Mouse (Mus musculus): ENCODE measurements around the gene Ttll11. TPM values are rescaled to one million over a fixed set of nuclear protein-coding genes. Genes with fewer than 3 reads are reported as not detected.

Gene Ttll11
- 0.33 and 0.46 TPM in 2 replicates for polyA plus RNA-seq (2012; rRNA removed)

DNA sequence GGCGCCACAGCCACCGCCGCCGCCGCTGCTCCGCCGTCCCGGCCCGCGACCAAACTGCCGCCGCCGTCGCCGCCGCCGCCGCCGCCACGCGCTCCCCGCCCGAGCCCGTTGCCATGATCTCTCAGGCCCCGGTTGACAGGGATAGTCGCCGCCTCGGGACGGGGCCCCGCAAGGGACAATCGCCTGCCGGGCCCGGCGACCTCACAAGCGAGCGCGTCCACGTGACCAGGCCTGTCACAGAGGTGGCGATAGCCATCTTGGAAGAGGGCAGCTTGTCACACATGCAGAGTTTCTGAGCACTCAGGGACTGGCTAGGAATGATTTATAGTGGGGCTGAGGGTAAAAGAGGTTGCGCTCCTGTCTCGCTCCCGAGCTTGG, at the start of gene Ttll11:
TSS of gene Ttll11 (minus strand) at position 270 of the 378 bp plus-strand sequence.
- Histone ChIP-seq H3K4me1 (replicated peaks; ENCODE audit: control insufficient read depth, insufficient read depth, low read length) (peaks cover 18% of the 10 kb centered on the region), H3K36me3 (ENCODE audit: control insufficient read depth, insufficient read depth, low read length) (no peaks in the 10 kb centered on the region), H3K27ac (ENCODE audit: control insufficient read depth, insufficient read depth, low read length) (no peak within 1 kb of the TSS), H3K4me3 (ENCODE audit: control insufficient read depth, insufficient read depth, low read length) (peak within 1 kb of the TSS; percentile 73), H3K27me3 (ENCODE audit: control insufficient read depth, insufficient read depth, low read length) (no peaks in the 10 kb centered on the region; the same call in 1 of the 2 replicates)
- TF ChIP-seq CTCF (IDR thresholded peaks at IDR 0.05; ENCODE audit: borderline replicate concordance, control insufficient read depth, extremely low read depth, insufficient read depth, low read length, poor library complexity), result no peak
- peak; percentile 87 for DNase-seq
- under 1% methylated on average over 42 of the region's 42 CpGs for WGBS

DNA sequence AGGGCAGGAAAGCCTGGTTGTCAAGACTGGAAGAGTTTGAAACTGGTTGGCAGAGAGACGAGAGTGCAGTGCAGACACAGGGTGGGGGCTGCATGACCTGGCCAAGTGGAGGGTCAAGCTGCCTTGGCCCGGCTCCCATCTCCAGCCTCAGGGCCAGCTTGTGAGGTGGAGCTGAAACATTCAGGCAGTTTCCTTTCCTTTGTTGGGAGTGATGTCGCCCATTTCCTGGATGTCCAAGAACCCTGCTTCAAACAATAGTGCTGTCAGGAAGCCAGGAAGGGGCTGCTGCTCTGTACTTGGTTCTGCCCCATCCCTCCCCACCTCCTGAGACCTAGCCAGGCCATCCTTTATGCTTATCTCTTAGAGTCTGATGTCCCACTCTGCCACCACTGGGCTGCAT, 43.6 kb upstream of the Ttll11 start:
- Histone ChIP-seq H3K4me1 (replicated peaks; ENCODE audit: control insufficient read depth, insufficient read depth, low read length) (no peaks in the 10 kb centered on the region; the same call in 1 of the 2 replicates), H3K27me3 (ENCODE audit: control insufficient read depth, insufficient read depth, low read length) (no peaks in the 10 kb centered on the region), H3K27ac (ENCODE audit: control insufficient read depth, insufficient read depth, low read length) (no peak overlapping the region), H3K36me3 (ENCODE audit: control insufficient read depth, insufficient read depth, low read length) (no peaks in the 10 kb centered on the region), H3K4me3 (ENCODE audit: control insufficient read depth, insufficient read depth, low read length) (no peak overlapping the region)
- TF ChIP-seq POLR2A (IDR thresholded peaks at IDR 0.05; ENCODE audit: control insufficient read depth, extremely low read depth, insufficient read depth, low read length, poor library complexity) (no peak), CTCF (IDR thresholded peaks at IDR 0.05; ENCODE audit: borderline replicate concordance, control insufficient read depth, extremely low read depth, insufficient read depth, low read length, poor library complexity) (no peak)
- no peak for DNase-seq
- WGBS, result 94% methylated on average over 3 of the region's 3 CpGs

DNA sequence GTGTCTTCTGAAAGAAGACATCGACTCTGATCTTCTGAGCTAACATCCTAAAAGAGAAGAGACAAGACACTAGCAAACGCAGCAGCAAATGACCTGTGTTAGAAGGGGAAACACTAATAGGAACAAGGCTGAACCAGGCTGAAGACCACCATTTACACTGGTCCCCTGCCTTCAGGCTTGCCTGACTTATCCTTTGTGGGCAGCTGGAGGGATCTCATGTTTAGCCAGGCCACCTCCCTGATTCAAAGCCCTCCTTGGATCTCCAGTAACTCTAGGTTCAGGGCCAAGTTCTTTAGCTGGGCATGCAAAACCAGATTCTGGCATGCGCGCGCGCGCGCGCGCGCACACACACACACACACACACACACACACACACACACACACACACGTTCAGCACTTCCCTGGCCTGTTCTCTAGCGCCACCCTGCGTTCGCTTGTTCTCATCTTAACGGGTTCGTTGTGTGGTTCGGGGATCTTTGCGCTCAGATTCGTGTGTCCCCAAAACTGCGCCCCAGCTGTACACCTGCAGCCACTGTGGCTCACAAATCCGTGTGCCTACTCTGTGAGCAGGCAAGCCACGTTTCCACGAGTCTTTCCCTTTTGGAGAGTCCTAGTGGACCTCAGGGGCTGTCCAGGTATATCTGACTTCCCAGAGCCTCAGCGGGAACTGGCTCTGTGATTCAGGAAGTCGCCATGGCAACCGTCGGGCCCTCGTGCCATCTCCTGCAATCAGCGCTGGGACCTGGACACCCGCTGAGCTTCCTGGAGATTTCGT, 41.9 kb upstream of the Ttll11 start:
- Histone ChIP-seq H3K27me3 (ENCODE audit: control insufficient read depth, insufficient read depth, low read length) (no peaks in the 10 kb centered on the region), H3K4me3 (ENCODE audit: control insufficient read depth, insufficient read depth, low read length) (no peak overlapping the region), H3K4me1 (replicated peaks; ENCODE audit: control insufficient read depth, insufficient read depth, low read length) (no peaks in the 10 kb centered on the region; the same call in 1 of the 2 replicates), H3K36me3 (ENCODE audit: control insufficient read depth, insufficient read depth, low read length) (no peaks in the 10 kb centered on the region), H3K27ac (ENCODE audit: control insufficient read depth, insufficient read depth, low read length) (no peak overlapping the region)
- no peak for TF ChIP-seq POLR2A (IDR thresholded peaks at IDR 0.05; ENCODE audit: control insufficient read depth, extremely low read depth, insufficient read depth, low read length, poor library complexity)
- TF ChIP-seq CTCF (IDR thresholded peaks at IDR 0.05; ENCODE audit: borderline replicate concordance, control insufficient read depth, extremely low read depth, insufficient read depth, low read length, poor library complexity), result no peak
- DNase-seq, result peak; percentile 44
- 15% methylated on average over 32 of the region's 32 CpGs for WGBS

DNA sequence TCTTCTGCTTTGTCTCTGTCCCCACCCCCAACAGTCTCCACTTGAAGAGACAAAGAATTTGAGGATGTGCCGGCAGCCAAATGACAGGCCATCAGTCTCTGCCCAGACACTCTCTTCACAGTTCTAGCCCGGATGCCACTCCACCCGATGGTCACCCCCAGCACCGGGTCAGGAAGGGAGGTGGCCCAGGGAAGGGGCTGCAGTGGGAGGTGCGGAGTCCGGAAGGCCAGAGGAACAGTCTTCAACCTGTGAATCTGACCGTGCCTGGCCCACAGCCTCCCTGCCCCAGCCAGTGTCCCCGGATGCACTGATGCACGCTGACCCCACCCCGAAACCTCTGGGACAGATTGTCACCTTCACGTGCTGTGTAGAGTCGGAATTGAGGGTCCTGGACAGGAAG, 33.3 kb upstream of the Ttll11 start:
- DNase-seq, result no peak
- Histone ChIP-seq H3K27me3 (ENCODE audit: control insufficient read depth, insufficient read depth, low read length) (peaks cover 7% of the 10 kb centered on the region; the same call in 1 of the 2 replicates), H3K4me1 (replicated peaks; ENCODE audit: control insufficient read depth, insufficient read depth, low read length) (no peaks in the 10 kb centered on the region), H3K36me3 (ENCODE audit: control insufficient read depth, insufficient read depth, low read length) (no peaks in the 10 kb centered on the region), H3K27ac (ENCODE audit: control insufficient read depth, insufficient read depth, low read length) (no peak overlapping the region), H3K4me3 (ENCODE audit: control insufficient read depth, insufficient read depth, low read length) (no peak overlapping the region)
- no peak for TF ChIP-seq POLR2A (IDR thresholded peaks at IDR 0.05; ENCODE audit: control insufficient read depth, extremely low read depth, insufficient read depth, low read length, poor library complexity)
- TF ChIP-seq CTCF (IDR thresholded peaks at IDR 0.05; ENCODE audit: borderline replicate concordance, control insufficient read depth, extremely low read depth, insufficient read depth, low read length, poor library complexity), result no peak
- WGBS, result 72% methylated on average over 12 of the region's 12 CpGs

- Histone ChIP-seq H3K4me1 (replicated peaks; ENCODE audit: control insufficient read depth, insufficient read depth, low read length) (no peaks in the 10 kb centered on the region), H3K27me3 (ENCODE audit: control insufficient read depth, insufficient read depth, low read length) (peaks cover 7% of the 10 kb centered on the region; the same call in 1 of the 2 replicates), H3K27ac (ENCODE audit: control insufficient read depth, insufficient read depth, low read length) (no peak overlapping the region), H3K36me3 (ENCODE audit: control insufficient read depth, insufficient read depth, low read length) (no peaks in the 10 kb centered on the region), H3K4me3 (ENCODE audit: control insufficient read depth, insufficient read depth, low read length) (no peak overlapping the region)
- DNase-seq, result no peak
- WGBS, result 2% methylated on average over 44 of the region's 44 CpGs
- TF ChIP-seq CTCF (IDR thresholded peaks at IDR 0.05; ENCODE audit: borderline replicate concordance, control insufficient read depth, extremely low read depth, insufficient read depth, low read length, poor library complexity) (no peak), POLR2A (IDR thresholded peaks at IDR 0.05; ENCODE audit: control insufficient read depth, extremely low read depth, insufficient read depth, low read length, poor library complexity) (no peak)
Measured at GRCm38 (mm10) chr2:36011331-36011825, 31.7 kb upstream of the Ttll11 start.

DNA sequence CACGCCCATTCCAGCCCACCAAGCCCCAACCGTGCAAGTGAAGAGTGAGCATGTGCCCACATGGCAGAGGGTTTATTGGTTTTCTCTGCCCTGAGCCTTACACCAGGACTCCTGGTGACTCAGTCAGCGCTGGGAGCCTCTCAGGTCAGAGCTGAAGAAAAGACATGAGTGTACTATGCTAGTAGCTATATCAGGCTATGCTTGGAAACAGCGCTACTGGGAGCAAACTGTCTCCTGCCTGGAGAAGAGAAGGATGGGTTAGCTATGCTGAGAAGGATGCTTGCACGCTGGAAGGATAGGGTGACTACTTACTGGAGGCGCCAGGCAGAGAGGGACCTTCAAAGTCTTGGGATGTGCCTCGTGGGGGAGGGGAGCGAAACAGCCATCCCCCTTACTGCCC, 30.9 kb upstream of the Ttll11 start:
- peaks cover 7% of the 10 kb centered on the region; the same call in 1 of the 2 replicates for H3K27me3 ChIP-seq (ENCODE audit: control insufficient read depth, insufficient read depth, low read length)
- H3K4me3 ChIP-seq (ENCODE audit: control insufficient read depth, insufficient read depth, low read length), result no peak overlapping the region
- WGBS, result 80% methylated on average over 8 of the region's 8 CpGs
- no peak overlapping the region for H3K27ac ChIP-seq (ENCODE audit: control insufficient read depth, insufficient read depth, low read length)
- no peak for DNase-seq
- no peak for TF ChIP-seq CTCF (IDR thresholded peaks at IDR 0.05; ENCODE audit: borderline replicate concordance, control insufficient read depth, extremely low read depth, insufficient read depth, low read length, poor library complexity)
- no peaks in the 10 kb centered on the region for H3K4me1 ChIP-seq (replicated peaks; ENCODE audit: control insufficient read depth, insufficient read depth, low read length)
- H3K36me3 ChIP-seq (ENCODE audit: control insufficient read depth, insufficient read depth, low read length), result no peaks in the 10 kb centered on the region
